Mouse (Mus musculus): ENCODE data around the gene Dip2b. TPM values are rescaled to one million over a fixed set of nuclear protein-coding genes. Genes with fewer than 3 reads are reported as not detected.
"Not testable (repeated sequence)": the region's sequence is repeated elsewhere in the genome, so short reads cannot be mapped to it uniquely, and the experiment has no call there.

The Dip2b gene
- total RNA-seq, 2 experiments from 2014 or later, result 5.4 to 9.8 TPM

DNA sequence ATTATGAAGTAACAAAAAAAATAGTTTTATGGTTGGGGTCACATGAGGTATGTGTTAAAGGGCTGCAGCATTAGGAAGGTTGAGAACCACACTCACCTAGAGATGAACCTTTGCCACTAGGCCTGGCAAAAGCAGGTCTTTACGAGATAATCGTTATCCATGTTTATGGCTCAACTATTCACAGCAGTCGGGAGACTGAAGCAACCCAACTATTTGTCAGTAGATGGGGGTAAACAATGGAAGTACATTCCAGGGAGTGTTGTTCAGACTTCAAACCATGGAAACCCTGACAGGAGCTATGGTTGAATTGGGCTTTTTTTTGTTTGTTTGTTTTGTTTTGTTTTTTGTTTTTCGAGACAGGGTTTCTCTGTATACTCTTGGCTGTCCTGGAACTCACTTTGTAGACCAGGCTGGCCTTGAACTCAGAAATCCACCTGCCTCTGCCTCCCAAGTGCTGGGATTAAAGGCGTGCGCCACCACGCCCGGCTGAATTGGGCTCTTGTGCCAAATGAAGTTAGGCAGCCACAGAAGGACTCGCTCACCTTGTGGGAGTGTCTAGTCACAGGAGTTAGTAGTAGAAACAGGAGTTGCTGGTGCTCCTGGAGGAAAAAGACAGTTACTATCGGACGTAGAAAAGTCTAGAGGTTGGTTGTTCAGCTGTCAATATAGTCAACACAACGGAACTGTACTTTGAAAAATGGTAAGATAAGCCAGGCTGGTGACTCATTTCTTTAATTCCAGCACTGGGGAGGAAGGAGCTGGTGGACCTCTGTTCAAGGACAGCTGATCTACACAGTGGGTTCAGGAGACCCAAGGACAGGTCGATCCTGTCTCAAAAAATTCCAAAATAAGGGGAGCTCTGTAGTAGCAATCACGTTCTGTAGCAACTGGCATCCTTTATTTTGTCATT lies 193.4 kb downstream of the Dip2b start:
- no peak for ATAC-seq (replicated peaks; ENCODE audit: low FRiP score, poor library complexity, severe bottlenecking)

DNA sequence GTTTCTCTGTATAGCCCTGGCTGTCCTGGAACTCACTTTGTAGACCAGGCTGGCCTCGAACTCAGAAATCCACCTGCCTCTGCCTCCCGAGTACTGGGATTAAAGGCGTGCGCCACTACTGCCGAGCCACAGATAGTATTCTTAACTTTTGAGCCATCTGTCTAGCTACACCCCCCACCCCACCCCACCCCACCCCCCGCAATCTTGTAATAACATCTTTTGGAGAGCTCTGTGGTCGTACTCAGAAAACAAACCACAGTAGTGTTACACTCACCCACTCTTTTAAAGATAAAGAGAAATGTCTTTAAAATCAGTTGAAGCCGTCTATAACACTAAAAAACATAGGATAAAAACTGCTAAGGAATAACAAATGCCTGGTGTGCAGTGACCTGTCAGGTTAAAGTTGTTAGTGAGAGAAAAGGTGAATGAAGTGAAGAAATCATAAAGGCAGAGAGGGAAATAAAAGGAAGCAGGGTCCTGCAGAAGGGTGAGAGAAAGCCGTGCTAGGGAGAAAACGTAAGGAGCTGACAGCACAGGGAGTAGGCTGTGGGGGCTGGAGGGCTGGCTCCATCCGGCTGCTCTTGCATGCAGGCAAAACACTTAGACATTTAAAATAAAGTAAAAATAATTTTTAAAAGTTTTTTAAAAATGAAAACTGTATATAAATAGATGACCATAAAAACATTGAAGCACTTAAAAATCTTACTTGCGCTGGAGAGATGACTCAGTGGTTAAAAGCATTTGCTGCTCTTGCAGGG lies 196.9 kb downstream of the Dip2b start:
- ATAC-seq (replicated peaks; ENCODE audit: low FRiP score, poor library complexity, severe bottlenecking), result no peak

DNA sequence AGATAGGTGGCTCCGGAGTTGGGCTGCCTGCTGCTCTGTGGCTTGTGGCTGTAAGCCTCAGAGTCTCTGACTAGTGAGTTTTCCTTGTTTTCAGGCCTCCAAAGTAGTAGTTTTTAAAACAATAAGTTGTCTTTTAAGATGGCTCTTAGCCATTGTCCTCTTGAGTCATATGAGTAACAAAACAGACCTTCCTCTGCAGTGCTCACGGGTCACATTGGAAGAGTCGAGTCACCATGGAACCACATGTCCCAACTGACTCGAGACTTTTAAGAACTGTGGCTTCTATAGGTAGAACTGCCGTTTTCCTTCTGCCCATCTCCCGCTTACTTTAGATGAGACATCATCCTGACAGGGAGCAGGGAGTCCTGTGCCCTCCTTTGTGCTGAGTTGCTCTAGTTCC lies 198.5 kb downstream of the Dip2b start:
- ATAC-seq (replicated peaks; ENCODE audit: low FRiP score, poor library complexity, severe bottlenecking), result no peak

DNA sequence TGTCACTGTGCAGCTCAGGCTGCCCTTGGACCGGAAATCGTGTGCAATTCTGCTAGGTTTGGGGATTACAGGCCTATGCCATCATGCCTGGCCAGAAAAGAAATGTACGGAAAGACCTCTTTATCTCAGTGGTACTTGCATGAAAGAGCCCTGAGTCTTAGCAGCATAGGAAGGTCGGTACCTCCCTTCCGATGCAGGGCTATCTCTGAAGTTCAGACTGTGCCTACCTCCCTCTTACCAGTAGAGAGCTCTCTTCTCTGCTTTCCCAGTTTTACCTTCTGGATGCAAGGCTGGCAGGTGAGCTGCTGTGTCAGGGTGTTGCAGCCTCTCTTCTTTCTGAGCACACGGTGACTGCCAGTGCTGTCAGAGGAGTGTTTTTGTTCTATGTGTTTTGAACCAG lies 203.3 kb downstream of the Dip2b start:
- ATAC-seq (replicated peaks; ENCODE audit: low FRiP score, poor library complexity, severe bottlenecking), result no peak

DNA sequence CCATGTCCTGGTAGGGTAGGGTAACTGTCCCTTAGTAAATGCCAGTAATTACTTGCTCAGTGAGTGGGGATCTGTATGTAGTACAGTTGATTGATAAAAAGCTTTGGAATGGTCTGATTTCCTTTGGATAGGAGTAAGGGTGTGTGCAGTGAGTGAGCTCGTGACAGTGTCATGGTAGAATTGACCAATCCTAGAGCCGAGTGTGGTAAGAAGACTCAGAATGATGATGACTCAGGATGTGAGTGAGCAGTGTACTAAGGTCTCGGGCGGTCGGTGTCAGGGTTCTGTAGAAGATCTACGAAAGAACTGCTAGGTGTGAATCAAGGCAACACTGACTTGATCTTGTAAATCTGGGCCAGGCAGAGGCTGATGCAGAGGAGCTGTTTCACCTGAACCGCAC lies 207.5 kb downstream of the Dip2b start:
- no peak for ATAC-seq (replicated peaks; ENCODE audit: low FRiP score, poor library complexity, severe bottlenecking)

DNA sequence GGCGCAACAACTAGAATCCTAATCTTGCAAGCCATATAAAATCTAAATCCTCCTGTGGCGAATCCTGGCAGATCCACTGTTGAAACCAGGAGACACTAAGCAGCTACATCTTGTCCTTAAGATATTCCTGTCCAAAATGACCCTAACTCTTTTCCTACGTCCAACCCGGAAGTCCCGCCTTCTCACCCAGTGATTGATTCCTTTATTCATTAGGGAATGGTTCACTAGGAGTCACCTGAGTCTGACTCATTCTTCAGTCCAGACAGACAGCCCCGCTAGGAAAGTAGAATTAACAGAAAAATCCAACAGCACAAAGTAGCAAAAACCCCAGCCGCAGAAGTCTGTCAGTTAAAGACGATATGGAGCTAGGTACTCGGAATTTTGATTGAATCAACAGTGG lies 208.8 kb downstream of the Dip2b start:
- no peak for ATAC-seq (replicated peaks; ENCODE audit: low FRiP score, poor library complexity, severe bottlenecking)

DNA sequence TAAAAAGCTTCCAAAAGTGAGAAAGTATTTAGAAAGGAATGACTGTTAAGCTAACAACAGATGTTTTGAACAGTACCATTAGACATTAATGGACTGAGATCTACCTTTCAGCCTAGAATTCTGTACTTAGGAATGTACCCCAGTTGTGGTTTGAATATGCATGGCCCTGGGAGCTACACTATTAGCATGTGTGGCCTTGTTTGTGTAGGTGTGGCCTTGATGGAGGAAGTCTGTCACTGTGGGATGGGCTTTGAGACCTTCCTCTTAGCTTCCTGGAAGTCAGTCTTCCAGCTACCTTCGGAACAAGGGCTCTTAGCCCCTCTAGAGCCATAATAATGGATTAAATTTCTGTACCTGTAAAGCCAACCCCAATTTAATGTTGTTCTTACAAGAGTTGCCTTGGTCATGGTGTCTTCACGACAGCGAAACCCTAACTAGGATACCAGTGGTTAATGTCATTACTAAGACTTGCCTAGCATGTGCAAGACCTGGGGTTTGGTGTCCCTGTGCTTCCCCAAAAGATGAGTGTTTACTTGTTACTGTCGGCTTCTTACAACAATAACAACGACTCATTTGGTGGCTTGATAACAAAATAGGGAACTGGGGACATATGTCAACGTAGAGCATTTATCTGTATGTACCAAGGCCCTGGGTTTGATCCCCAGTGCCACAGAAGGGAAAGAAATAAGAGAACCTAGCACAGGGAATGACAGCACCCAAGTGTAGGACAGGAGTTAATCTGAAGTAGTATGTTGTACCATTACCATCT lies 210.4 kb downstream of the Dip2b start:
- no peak for ATAC-seq (replicated peaks; ENCODE audit: low FRiP score, poor library complexity, severe bottlenecking)

DNA sequence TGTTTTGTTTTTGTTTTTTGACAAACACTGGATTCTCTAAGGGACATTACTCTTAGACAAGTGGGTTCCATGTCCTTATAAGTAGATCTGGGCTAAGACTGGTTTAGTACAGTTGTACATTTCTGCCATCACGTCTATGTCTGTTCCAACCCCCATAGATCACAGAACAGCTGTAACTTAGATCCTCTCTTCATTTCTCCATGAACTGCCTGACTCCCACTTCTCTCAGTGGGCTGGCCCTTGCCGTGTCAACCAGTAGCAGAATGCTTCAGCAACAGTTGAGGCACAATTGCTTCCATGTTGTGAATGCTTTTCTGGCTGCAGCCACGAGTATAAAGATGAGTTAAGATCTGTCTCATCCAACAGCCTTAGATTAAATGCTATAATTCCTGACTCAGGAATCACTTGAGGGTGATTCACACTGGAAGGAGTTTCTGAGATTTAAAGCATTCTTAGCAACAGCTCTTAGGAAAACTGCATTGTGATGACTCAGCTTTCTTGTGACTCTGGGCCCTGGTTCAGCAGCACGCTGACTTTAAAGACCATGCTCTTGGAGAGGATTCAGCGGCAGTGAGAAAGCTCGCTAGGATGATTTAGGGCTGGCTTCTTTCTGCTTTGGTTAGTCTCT lies 212.8 kb downstream of the Dip2b start:
- ATAC-seq (replicated peaks; ENCODE audit: low FRiP score, poor library complexity, severe bottlenecking), result no peak

DNA sequence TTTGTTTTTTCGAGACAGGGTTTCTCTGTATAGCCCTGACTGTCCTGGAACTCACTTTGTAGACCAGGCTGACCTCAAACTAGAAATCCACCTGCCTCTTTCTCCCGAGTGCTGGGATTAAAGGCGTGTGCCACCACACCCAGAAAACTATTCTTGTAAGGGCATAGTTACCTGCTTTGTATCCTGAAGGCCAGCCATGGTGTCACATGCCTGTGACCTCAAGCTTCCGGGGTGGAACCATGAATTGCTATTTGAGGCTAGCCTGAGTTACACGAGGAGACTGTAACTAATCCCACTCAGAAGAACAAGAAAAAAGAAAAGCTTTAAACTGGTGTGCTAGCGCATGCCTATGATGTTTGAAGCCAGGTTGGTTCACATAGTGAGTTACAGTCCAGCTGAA lies 217.9 kb downstream of the Dip2b start:
- ATAC-seq (replicated peaks; ENCODE audit: low FRiP score, poor library complexity, severe bottlenecking), result no peak

DNA sequence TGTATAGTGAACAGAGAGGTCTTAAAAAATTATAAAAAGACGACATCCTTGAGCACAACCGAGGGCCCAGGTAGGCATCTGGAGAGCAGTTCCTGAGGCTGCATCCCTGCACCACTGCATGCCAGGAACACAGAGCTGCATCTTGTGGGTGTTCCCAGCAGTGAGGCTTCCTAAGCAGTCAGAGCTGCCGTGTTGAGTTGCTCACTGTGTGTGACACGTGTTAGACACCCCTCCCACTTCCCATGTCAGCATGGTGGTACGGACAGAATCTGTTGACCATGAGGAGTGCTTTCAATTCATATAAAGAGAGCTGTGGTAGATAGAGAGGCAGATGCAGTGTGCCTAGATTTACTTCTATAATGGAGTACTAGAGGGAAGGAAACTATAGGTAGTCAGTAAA lies 218.8 kb downstream of the Dip2b start:
- ATAC-seq (replicated peaks; ENCODE audit: low FRiP score, poor library complexity, severe bottlenecking), result no peak

DNA sequence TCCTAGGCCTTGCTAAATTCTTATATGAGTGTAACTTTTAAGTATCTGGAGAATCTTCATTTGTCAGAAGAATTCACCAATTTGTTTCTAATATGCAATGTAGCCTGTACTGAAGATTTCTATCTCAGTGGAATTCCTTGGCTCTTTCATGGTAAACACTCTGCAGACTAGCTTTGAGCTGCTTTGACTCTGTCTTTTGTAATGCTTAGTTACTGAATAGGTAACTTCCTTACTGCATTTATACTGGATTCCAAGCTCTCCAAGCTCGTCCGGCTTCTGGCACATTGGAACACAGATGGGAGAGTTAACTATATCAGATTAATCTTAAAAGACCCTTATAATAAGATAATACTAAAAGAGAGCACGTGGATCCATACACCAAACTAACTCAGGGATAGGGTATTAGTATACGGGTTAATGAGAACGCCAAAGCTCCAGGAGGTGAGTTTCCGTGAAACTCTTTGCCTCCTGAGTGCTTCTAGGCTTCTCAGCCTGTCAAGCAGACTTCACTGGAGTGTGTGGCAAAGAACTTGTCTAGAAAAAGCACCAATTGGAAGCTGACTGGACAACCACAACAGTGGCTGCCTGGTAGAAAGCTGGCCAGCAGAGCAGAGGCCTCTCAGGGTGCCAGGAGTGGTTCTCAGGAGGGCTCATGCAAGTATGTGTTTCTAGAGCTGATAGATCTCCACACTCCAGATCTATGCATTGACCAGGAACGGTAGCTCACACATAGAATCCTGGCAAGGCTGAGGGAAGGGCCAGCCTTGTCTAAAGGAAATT lies 220.4 kb downstream of the Dip2b start:
- ATAC-seq (replicated peaks; ENCODE audit: low FRiP score, poor library complexity, severe bottlenecking), result no peak

DNA sequence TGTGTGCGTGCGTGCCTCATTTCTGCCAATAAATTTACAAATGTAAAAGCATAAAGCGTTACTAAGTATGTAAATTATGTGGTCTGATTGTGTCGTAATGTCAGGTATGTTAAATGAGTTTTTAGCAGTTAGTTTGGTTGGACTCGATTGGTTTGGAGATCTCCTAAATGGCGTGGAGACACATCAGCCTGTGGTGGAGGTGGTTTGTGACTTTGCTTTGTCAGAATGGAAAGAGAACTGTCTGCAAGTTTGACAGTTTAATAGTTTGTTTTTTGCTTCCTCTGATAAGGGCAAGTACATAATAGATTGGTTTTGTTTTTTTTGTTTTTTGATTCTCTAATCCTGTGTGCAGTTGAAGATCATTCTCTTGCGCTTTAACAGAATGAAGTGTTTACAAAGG lies 221.9 kb downstream of the Dip2b start:
- ATAC-seq (replicated peaks; ENCODE audit: low FRiP score, poor library complexity, severe bottlenecking), result not testable (repeated sequence)

DNA sequence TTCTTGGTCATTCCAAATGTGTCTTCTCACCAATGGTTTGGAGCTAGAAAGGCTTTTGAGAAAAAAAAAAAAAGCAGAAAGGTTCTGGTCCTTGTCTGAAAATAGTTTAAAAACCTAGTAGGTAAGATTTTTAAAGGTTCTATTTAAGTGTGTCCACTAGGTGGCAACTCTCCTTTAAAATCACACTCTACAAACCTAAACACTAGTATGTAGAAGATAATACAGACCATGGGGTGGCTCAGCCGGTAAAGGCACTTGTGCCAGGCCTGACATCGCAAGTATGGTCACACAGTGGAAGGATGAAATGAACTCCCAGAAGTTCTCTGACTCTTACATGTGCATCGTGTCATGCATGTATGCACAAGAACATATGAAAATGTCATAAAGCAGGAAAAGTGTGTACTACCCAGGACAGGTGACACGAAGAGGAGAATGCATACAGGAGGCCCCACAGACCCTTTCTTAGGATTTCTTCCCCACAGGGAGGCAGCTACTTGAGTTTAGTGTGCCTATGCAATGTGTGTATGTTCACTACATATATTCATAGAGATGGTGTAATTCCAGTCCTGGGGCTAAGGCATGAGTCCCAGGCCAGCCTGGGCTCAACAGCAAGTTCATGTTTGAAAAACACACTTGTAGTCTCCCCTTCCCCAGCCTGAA lies 224.9 kb downstream of the Dip2b start:
- ATAC-seq (replicated peaks; ENCODE audit: low FRiP score, poor library complexity, severe bottlenecking), result peak; percentile 54; the same call in 1 of the 2 replicates

DNA sequence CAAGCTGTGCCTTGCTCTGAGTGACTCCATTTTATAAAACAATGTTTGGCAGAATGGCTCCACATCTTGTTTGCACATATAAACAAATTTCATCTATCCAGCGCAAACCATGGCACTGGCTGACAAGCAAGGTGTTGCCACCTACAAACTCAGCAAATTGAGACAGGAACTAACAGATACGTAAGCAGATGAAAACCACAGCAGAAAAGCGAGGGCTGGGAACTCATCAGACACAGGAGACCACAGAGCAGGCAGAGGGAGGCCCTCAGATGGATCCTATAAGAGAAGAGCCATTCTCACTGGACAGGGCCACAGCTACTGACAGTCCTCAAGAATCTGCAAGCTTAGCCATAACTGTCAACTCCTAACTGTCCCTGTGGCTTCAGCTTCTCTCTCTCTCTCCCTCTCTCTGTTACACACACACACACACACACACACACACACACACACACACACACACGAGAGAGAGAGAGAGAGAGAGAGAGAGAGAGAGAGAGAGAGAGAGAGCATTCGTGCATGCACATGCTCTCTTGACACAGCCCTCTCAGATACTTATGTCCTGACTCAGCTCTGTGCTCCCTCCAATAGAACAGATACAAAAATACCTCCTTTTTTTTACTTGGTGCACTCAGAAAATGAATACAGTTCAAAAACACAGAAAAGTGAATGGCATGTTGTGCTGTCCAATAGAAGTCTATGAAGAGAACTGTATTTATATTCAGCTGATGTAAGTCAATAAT lies 227.3 kb downstream of the Dip2b start:
- ATAC-seq (replicated peaks; ENCODE audit: low FRiP score, poor library complexity, severe bottlenecking), result no peak

DNA sequence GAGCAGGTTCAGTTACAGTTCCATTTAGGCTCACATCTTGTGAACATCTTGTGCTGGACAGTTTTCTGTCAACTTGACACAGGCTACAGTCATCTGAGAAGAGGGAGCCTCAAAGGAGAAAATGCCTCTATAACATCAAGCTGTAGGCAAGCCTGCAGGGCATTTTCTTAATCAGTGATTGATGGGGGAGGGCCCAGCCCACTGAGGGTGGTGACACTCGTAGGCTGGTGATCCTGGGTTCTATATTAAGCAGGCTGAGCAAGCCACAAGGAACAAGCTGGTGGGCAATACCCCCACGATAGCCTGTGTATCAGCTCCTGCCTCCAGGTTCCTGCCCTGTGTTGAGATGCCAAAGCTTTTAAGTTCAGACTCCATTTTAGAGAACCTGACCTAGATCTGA lies 230.5 kb downstream of the Dip2b start:
- ATAC-seq (replicated peaks; ENCODE audit: low FRiP score, poor library complexity, severe bottlenecking), result no peak

All from erythroid progenitor cell, adult 5-6 weeks (primary cell).